Mouse (Mus musculus) heart, embryonic 12.5 days (tissue): ENCODE measurements at regions not wholly inside any gene's neighbourhood (a gene's known extent, or its start where the extent isn't known, plus 50 kb on each side); places are given as distances from the start of the nearest gene placed in this dataset.
A peak's percentile ranks its signal among the peaks of the same experiment; 100 is the strongest.

Experiments
- ATAC-seq: fragments of 200-750 bp; cut with Nextera tagmentation; 2 replicates; pipeline ENCODE4 v1.8.0; 2017; ENCODE audit warnings: moderate TSS enrichment, moderate library complexity; ENCODE audit not compliant: insufficient number of reproducible peaks, low FRiP score
- H3K27ac ChIP-seq: fragments of 300-500 bp; sonication (generic); 2 replicates; pipeline ENCODE4 v1.5.1; 2016; ENCODE audit warnings: mild to moderate bottlenecking, moderate library complexity; ENCODE audit not compliant: poor library complexity, severe bottlenecking
- H3K27me3 ChIP-seq: fragments of 300-500 bp; sonication (generic); replicated peaks from 2 replicates; pipeline ENCODE4 v1.6.1; 2016; ENCODE audit warnings: mild to moderate bottlenecking, moderate library complexity
- H3K36me3 ChIP-seq: fragments of 300-500 bp; sonication (generic); 2 replicates; pipeline ENCODE4 v1.6.1; 2016; ENCODE audit warnings: mild to moderate bottlenecking, moderate library complexity
- H3K4me1 ChIP-seq: fragments of 300-500 bp; sonication (generic); replicated peaks from 2 replicates; pipeline ENCODE4 v1.6.1; 2016; ENCODE audit warnings: mild to moderate bottlenecking
- H3K4me2 ChIP-seq: fragments of 300-500 bp; sonication (generic); 2 replicates; pipeline ENCODE4 v1.6.1; 2016; ENCODE audit warnings: mild to moderate bottlenecking, moderate library complexity
- H3K4me3 ChIP-seq: fragments of 300-500 bp; sonication (generic); 2 replicates; pipeline ENCODE4 v1.5.1; 2016; ENCODE audit warnings: mild to moderate bottlenecking
- H3K9ac ChIP-seq: fragments of 300-500 bp; sonication (generic); 2 replicates; pipeline ENCODE4 v1.6.1; 2016; ENCODE audit warnings: mild to moderate bottlenecking, moderate library complexity
- H3K9me3 ChIP-seq: fragments of 300-500 bp; sonication (generic); replicated peaks from 2 replicates; pipeline ENCODE4 v1.6.1; 2016; ENCODE audit warnings: mild to moderate bottlenecking, moderate library complexity
- WGBS: fragments of 180-500 bp; shearing (Covaris S2); methylation state at CpG from one replicate; pipeline ENCODE4 v1.1.7; 2016; 5-methylcytosine and 5-hydroxymethylcytosine counted together

GRCm38 (mm10) chr11:19813549-19813948 is 110.6 kb upstream of the Spred2 start:
- Histone ChIP-seq H3K27me3 (no peaks in the 10 kb centered on the region), H3K4me2 (no peak overlapping the region), H3K36me3 (no peaks in the 10 kb centered on the region), H3K4me3 (no peak overlapping the region), H3K27ac (no peak overlapping the region), H3K9me3 (peaks cover 7% of the 10 kb centered on the region), H3K4me1 (no peaks in the 10 kb centered on the region), H3K9ac (no peak overlapping the region)
- 51% methylated on average over 7 of the region's 7 CpGs for WGBS
- no peak for ATAC-seq

GRCm38 (mm10) chr11:19822991-19823390 is 101.2 kb upstream of the Spred2 start:
- no peak for ATAC-seq
- Histone ChIP-seq H3K9ac (no peak overlapping the region), H3K4me1 (no peaks in the 10 kb centered on the region), H3K27me3 (no peaks in the 10 kb centered on the region), H3K4me2 (no peak overlapping the region), H3K27ac (no peak overlapping the region), H3K4me3 (no peak overlapping the region), H3K36me3 (no peaks in the 10 kb centered on the region), H3K9me3 (no peaks in the 10 kb centered on the region)
- 72% methylated on average over 5 of the region's 5 CpGs for WGBS

DNA sequence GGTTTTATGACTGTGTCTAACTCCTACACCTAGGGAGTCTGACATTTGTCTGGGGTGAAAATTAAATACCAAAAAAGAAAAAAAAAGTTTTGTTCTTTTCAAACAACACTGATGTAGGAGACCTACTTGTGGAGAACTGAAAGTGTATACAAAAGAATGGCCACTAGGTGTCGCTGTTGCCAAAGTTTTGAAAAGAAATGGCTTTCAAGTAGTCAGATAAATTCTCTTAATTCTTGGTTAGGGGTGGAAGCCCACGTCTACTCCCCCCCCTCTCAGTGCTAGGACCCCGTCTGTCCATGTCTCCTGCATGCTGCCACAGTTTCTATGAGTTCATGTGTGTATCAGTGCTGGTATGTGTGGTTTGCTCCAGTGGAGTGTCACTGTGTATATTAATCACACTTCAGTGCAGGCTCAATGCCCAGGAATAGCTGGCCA is 100.7 kb upstream of the Spred2 start:
- H3K4me3 ChIP-seq: no peak overlapping the region
- no peaks in the 10 kb centered on the region for H3K4me1 ChIP-seq
- no peaks in the 10 kb centered on the region for H3K36me3 ChIP-seq
- no peak for ATAC-seq
- H3K27me3 ChIP-seq: no peaks in the 10 kb centered on the region
- WGBS: 0% methylated on average over 3 of the region's 3 CpGs
- no peak overlapping the region for H3K4me2 ChIP-seq
- no peak overlapping the region for H3K27ac ChIP-seq
- no peaks in the 10 kb centered on the region for H3K9me3 ChIP-seq
- H3K9ac ChIP-seq: no peak overlapping the region

DNA sequence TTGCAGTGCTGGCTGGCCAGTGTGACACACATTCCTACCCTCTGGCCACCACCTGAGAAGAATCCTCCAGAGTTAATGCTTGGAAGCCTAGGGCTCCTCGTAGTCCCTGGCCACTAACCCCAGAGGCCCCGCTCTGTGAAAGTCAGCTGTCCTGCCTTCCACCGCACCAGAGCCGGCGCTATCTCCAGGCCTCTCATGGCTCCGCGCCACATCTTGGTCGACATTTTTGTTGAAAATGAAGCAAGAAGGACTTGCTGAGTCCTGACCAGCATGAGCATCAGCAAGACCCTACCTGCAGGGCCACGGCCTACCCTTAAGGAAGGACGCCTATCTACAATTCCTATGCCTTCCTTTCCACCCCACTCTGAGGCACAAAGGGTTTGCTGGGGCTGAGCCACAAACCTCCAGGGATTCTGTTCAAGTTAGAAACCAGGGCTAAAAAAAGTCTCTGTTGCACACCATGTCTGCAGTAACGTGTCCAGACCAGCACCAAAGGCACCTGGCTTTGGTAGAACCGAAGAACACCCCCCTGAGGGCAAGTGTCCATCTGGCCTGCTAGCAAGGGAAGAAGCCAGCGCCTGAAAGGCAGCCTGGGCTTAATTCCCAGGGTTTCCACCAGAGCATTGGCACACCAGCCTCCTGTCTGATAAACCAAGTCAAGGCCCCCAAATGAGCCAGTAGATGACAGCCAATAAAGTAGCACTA is 97.5 kb upstream of the Spred2 start:
- Histone ChIP-seq H3K4me1 (peaks cover 6% of the 10 kb centered on the region; the same call in 1 of the 2 replicates), H3K4me2 (no peak overlapping the region), H3K36me3 (no peaks in the 10 kb centered on the region), H3K4me3 (no peak overlapping the region), H3K27ac (no peak overlapping the region), H3K9ac (no peak overlapping the region), H3K9me3 (no peaks in the 10 kb centered on the region), H3K27me3 (no peaks in the 10 kb centered on the region)
- no peak for ATAC-seq
- 80% methylated on average over 13 of the region's 13 CpGs for WGBS

DNA sequence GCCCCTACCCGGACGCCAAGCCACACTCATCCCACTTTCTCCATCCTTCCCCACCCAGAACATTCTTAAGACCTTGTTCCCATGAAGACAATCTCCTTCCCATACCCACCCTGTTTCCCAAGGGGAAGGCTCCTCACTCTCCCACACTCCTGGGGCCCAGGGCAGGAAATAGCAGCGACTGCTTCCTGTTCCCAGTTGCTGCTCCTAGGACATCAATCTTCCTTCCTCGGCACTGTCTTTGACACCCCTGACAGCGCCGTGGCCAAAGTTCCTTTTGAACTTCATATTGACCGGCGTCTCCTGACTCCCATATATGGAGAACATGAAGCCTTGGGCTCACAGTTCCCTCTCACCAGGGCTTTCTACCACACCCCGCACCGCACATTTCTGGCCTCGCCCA is 96.2 kb upstream of the Spred2 start:
- no peaks in the 10 kb centered on the region for H3K9me3 ChIP-seq
- H3K27me3 ChIP-seq: no peaks in the 10 kb centered on the region
- H3K4me1 ChIP-seq: peaks cover 6% of the 10 kb centered on the region; the same call in 1 of the 2 replicates
- no peak overlapping the region for H3K9ac ChIP-seq
- no peak overlapping the region for H3K4me3 ChIP-seq
- H3K27ac ChIP-seq: no peak overlapping the region
- H3K4me2 ChIP-seq: no peak overlapping the region
- no peak for ATAC-seq
- no peaks in the 10 kb centered on the region for H3K36me3 ChIP-seq
- 52% methylated on average over 11 of the region's 11 CpGs for WGBS

- 52% methylated on average over 8 of the region's 8 CpGs for WGBS
These were observed 95.2 kb upstream of the Spred2 start for GRCm38 (mm10) chr11:19828959-19829401.

DNA sequence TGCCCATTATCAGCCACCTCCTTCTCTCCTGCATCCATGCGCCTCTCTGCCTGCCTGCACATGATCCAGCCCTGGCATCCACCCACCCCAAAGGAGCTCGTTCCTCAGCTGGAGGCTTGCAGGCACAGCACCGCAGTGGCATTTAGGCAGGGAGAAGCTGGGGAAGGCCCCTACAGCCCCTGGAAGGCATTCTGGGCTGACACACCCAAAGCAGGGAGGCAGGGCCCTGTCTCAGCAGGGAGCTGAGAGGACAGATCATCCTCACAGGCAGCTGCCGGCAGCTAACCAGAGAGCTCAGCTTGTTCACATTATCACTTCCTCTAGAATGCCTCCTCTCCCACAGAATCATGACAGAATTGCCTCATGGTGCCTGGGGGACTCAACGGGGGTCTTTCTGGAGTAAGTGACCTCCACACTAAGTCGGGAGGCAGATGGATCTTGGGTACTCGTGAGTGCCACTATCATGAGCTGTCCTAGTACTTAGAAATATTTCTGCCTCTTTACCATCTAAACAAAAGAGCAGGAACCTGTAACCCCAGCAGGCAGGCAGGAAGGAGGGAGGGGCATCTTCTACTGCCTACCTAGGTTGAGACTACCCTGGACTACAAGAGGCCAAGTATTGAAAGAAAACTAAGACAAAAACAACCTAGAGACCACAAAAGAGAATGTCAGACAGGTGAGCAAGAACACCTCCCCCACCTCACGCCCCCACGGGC is 94.5 kb upstream of the Spred2 start:
- no peak overlapping the region for H3K27ac ChIP-seq
- peaks cover 6% of the 10 kb centered on the region; the same call in 1 of the 2 replicates for H3K4me1 ChIP-seq
- no peaks in the 10 kb centered on the region for H3K27me3 ChIP-seq
- ATAC-seq: no peak
- no peak overlapping the region for H3K4me3 ChIP-seq
- H3K36me3 ChIP-seq: no peaks in the 10 kb centered on the region
- no peaks in the 10 kb centered on the region for H3K9me3 ChIP-seq
- no peak overlapping the region for H3K4me2 ChIP-seq
- 21% methylated on average over 9 of the region's 9 CpGs for WGBS
- H3K9ac ChIP-seq: no peak overlapping the region

More at GRCm38 (mm10) chr11:19828959-19829401, 95.2 kb upstream of the Spred2 start:
- no peak overlapping the region for H3K27ac ChIP-seq
- H3K9ac ChIP-seq: no peak overlapping the region
- no peak overlapping the region for H3K4me2 ChIP-seq
- no peaks in the 10 kb centered on the region for H3K27me3 ChIP-seq
- H3K4me3 ChIP-seq: no peak overlapping the region
- no peaks in the 10 kb centered on the region for H3K9me3 ChIP-seq
- no peak for ATAC-seq
- H3K36me3 ChIP-seq: no peaks in the 10 kb centered on the region
- peaks cover 6% of the 10 kb centered on the region; the same call in 1 of the 2 replicates for H3K4me1 ChIP-seq

- H3K36me3 ChIP-seq: no peaks in the 10 kb centered on the region
- no peaks in the 10 kb centered on the region for H3K27me3 ChIP-seq
- WGBS: 17% methylated on average over 18 of the region's 18 CpGs
- 0 out of 2 replicates have a peak overlapping the region, but pooled peaks have one; percentile 14 for H3K4me2 ChIP-seq
- no peak overlapping the region for H3K9ac ChIP-seq
- ATAC-seq: no peak
- H3K9me3 ChIP-seq: no peaks in the 10 kb centered on the region
- no peak overlapping the region for H3K27ac ChIP-seq
- H3K4me1 ChIP-seq: peaks cover 10% of the 10 kb centered on the region; the same call in 1 of the 2 replicates
- no peak overlapping the region for H3K4me3 ChIP-seq
These were observed 93.7 kb upstream of the Spred2 start for GRCm38 (mm10) chr11:19830280-19831062.

GRCm38 (mm10) chr11:19834561-19834960 is 89.6 kb upstream of the Spred2 start:
- H3K36me3 ChIP-seq: no peaks in the 10 kb centered on the region
- WGBS: 82% methylated on average over 8 of the region's 8 CpGs
- no peaks in the 10 kb centered on the region for H3K9me3 ChIP-seq
- H3K9ac ChIP-seq: no peak overlapping the region
- no peak overlapping the region for H3K4me3 ChIP-seq
- H3K27me3 ChIP-seq: no peaks in the 10 kb centered on the region
- H3K27ac ChIP-seq: no peak overlapping the region
- H3K4me2 ChIP-seq: no peak overlapping the region
- ATAC-seq: no peak
- peaks cover 7% of the 10 kb centered on the region; the same call in 1 of the 2 replicates for H3K4me1 ChIP-seq

- 0 out of 2 replicates have a peak, but pooled peaks cover 5% of the 10 kb centered on the region for H3K4me1 ChIP-seq
- H3K36me3 ChIP-seq: no peaks in the 10 kb centered on the region
- no peak overlapping the region for H3K4me2 ChIP-seq
- no peaks in the 10 kb centered on the region for H3K9me3 ChIP-seq
- no peak for ATAC-seq
- no peak overlapping the region for H3K9ac ChIP-seq
- no peaks in the 10 kb centered on the region for H3K27me3 ChIP-seq
- 43% methylated on average over 6 of the region's 6 CpGs for WGBS
- H3K27ac ChIP-seq: no peak overlapping the region
- no peak overlapping the region for H3K4me3 ChIP-seq
These were observed 88.9 kb upstream of the Spred2 start for GRCm38 (mm10) chr11:19835221-19835745.

- 86% methylated on average over 5 of the region's 5 CpGs for WGBS
- no peaks in the 10 kb centered on the region for H3K9me3 ChIP-seq
- H3K4me1 ChIP-seq: 0 out of 2 replicates have a peak, but pooled peaks cover 5% of the 10 kb centered on the region
- H3K27ac ChIP-seq: no peak overlapping the region
- H3K9ac ChIP-seq: no peak overlapping the region
- no peaks in the 10 kb centered on the region for H3K36me3 ChIP-seq
- no peaks in the 10 kb centered on the region for H3K27me3 ChIP-seq
- H3K4me3 ChIP-seq: no peak overlapping the region
- no peak overlapping the region for H3K4me2 ChIP-seq
- no peak for ATAC-seq
These were observed 85.2 kb upstream of the Spred2 start for GRCm38 (mm10) chr11:19838932-19839331.
